Mouse (Mus musculus) C2C12 (cell line): ENCODE measurements around the gene Sfmbt1.

ENCODE experiments used
- CEBPB ChIP-seq: IDR thresholded peaks from one replicate; pipeline ENCODE4 v1.6.1; 2011; ENCODE audit warnings: low read depth, mild to moderate bottlenecking, control low read depth, moderate library complexity
- CTCF ChIP-seq: IDR thresholded peaks from one replicate; pipeline ENCODE4 v1.5.1; 2011; ENCODE audit not compliant: control insufficient read depth, insufficient read depth, insufficient read length
- FOSL1 ChIP-seq: IDR thresholded peaks from one replicate; pipeline ENCODE4 v1.8.0; 2011; ENCODE audit warnings: mild to moderate bottlenecking, low read length; ENCODE audit not compliant: poor library complexity, insufficient read depth, severe bottlenecking
- MAX ChIP-seq: IDR thresholded peaks from one replicate; pipeline ENCODE4 v1.6.1; 2011; ENCODE audit warnings: mild to moderate bottlenecking, control low read depth
- MYOD1 ChIP-seq: IDR thresholded peaks from one replicate; pipeline ENCODE4 v1.6.1; 2011; ENCODE audit warnings: low read depth; ENCODE audit not compliant: control insufficient read depth, insufficient read length
- MYOG ChIP-seq: IDR thresholded peaks from one replicate; pipeline ENCODE4 v1.6.1; 2011; ENCODE audit not compliant: control insufficient read depth, insufficient read length; ENCODE audit errors: extremely low read depth

DNA sequence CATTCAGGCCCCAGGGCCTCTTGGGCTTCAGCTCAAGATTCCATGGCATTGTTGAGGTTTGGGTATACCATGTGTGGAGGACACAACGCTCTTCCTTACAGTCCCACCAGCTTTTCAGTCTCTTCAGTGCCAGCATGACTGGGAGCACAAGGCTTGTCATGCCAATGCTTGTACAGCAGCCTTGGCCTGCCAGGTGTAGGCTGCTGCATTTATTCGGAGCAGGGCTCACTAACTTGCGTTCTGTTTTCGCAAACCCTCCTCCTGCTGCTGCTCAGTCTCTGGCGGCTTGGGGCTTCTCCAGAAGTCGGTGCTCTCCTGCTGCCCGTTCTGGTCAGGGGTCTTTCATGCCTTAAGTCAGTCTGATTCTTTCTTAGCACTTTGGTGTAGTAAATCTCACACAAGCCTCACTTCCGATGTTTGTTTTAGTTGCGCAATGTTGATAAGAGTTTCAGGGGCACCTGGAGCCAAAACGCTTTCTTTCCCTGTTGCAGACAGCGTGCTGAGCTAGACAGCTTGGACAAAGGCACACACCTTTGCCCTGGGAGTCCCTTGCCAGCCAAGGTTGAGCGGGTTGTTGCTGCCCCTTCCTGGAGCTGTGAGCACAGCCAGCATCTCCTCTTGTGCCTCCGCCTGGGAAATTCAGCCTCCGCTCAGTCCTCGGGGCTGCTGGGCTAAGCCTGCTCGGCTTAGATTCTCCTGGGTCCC lies 146.9 kb downstream of the Sfmbt1 start:
- no peak for TF ChIP-seq CTCF
- no peak for TF ChIP-seq MYOG
- no peak for TF ChIP-seq MYOD1
- TF ChIP-seq FOSL1, result no peak
- peak; percentile 14 for TF ChIP-seq CEBPB
- TF ChIP-seq MAX, result no peak
